Mouse (Mus musculus) brain, adult 2 months (tissue): ENCODE measurements around the gene Ctbp1.

Experiments used
- DNase-seq: peaks from one replicate; pipeline ENCODE4 v3.0.0; 2011; ENCODE audit warnings: low read depth, low spot score

The Ctbp1 gene

GRCm38 (mm10) chr5:33244377-33244920, 30.3 kb downstream of the Ctbp1 start:
- DNase-seq = no peak

- peak; percentile 20 for DNase-seq
These were observed 34.9 kb downstream of the Ctbp1 start for GRCm38 (mm10) chr5:33239934-33240333.

GRCm38 (mm10) chr5:33239111-33239714, 35.6 kb downstream of the Ctbp1 start:
- no peak for DNase-seq

- DNase-seq = no peak
These were observed 36.5 kb downstream of the Ctbp1 start for GRCm38 (mm10) chr5:33238256-33238645.

- peak; percentile 42 for DNase-seq
These were observed 37.1 kb downstream of the Ctbp1 start for GRCm38 (mm10) chr5:33237600-33238255.

GRCm38 (mm10) chr5:33234391-33235031, 40.3 kb downstream of the Ctbp1 start:
- no peak for DNase-seq

GRCm38 (mm10) chr5:33232791-33233190, 42.0 kb downstream of the Ctbp1 start:
- DNase-seq = no peak

- DNase-seq = peak; percentile 46
These were observed 44.5 kb downstream of the Ctbp1 start for GRCm38 (mm10) chr5:33230285-33230684.

- DNase-seq = peak; percentile 85
These were observed 46.4 kb downstream of the Ctbp1 start for GRCm38 (mm10) chr5:33228428-33228827.

GRCm38 (mm10) chr5:33225673-33226072, 49.1 kb downstream of the Ctbp1 start:
- DNase-seq = no peak

GRCm38 (mm10) chr5:33224491-33224890, 50.3 kb downstream of the Ctbp1 start:
- no peak for DNase-seq

GRCm38 (mm10) chr5:33222841-33223744, 51.7 kb downstream of the Ctbp1 start:
- DNase-seq = no peak

- DNase-seq = no peak
These were observed 52.4 kb downstream of the Ctbp1 start for GRCm38 (mm10) chr5:33222389-33222788.

- DNase-seq = peak; percentile 86
These were observed 54.3 kb downstream of the Ctbp1 start for GRCm38 (mm10) chr5:33220350-33221044.

GRCm38 (mm10) chr5:33219831-33220230, 55.0 kb downstream of the Ctbp1 start:
- no peak for DNase-seq

GRCm38 (mm10) chr5:33218746-33219449, 55.9 kb downstream of the Ctbp1 start:
- DNase-seq = peak; percentile 24

- DNase-seq = no peak
These were observed 56.7 kb downstream of the Ctbp1 start, which contains the start of gene Spon2 for GRCm38 (mm10) chr5:33218081-33218480. TSS of gene Spon2 (minus strand) at chr5:33218455.

- no peak for DNase-seq
These were observed 57.1 kb downstream of the Ctbp1 start for GRCm38 (mm10) chr5:33217663-33218062.

- DNase-seq = no peak
These were observed 60.1 kb downstream of the Ctbp1 start for GRCm38 (mm10) chr5:33214723-33215122.

- no peak for DNase-seq
These were observed 63.5 kb downstream of the Ctbp1 start for GRCm38 (mm10) chr5:33211254-33211653.
